Mouse (Mus musculus) layer of hippocampus, postnatal 14 days (tissue): Measurements from ENCODE around the gene Vegfa. TPM values are rescaled to one million over a fixed set of nuclear protein-coding genes. Genes with fewer than 3 reads are reported as not detected.
"Not testable (repeated sequence)": the region's sequence is repeated elsewhere in the genome, so short reads cannot be mapped to it uniquely, and the experiment has no call there.

Experiments used
- DNase-seq, 2 experiments: peaks; one replicate each; pipeline ENCODE4 v3.0.0; 2021 to 2022; ENCODE audit warnings: low spot score in 2 of 2, mixed read lengths in 1 of 2
- total RNA-seq, 2 experiments: library from RNA; stranded (reverse); gene quantifications; 2 replicates each; pipeline ENCODE4 v1.2.3; 2021

The Vegfa gene
- total RNA-seq, 2 experiments from 2014 or later: 79.6 to 96.5 TPM

GRCm38 (mm10) chr17:46003717-46004481 lies 28.3 kb downstream of the Vegfa start:
- DNase-seq: no peak

- no peak for DNase-seq
These were observed 32.7 kb downstream of the Vegfa start for GRCm38 (mm10) chr17:45999366-45999940.

- no peak for DNase-seq
These were observed 33.8 kb downstream of the Vegfa start for GRCm38 (mm10) chr17:45998363-45998762.

GRCm38 (mm10) chr17:45996921-45997444 lies 35.2 kb downstream of the Vegfa start:
- DNase-seq: no peak

GRCm38 (mm10) chr17:45994281-45994817 lies 37.8 kb downstream of the Vegfa start:
- DNase-seq: no peak

DNA sequence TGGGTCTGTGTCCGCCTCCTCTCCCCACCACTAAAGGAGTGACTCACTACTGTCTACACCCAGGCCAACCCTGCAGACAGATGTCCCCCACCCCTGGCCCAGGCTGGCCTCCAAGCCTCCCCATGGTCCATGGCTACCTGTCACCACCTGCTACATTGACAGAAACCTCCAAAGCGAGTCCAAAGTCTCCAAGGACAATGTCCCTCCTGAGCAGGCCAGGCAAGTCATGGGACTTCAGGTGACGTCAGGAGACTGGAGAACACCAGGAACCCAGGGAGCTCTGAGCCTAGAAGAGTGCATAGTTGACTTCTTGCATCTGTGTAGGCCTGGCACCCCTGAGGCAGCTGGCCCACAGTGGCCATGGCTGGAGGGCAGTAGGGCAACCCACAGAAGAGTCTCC lies 45.3 kb downstream of the Vegfa start:
- DNase-seq: no peak

- DNase-seq: no peak
These were observed 45.8 kb downstream of the Vegfa start for GRCm38 (mm10) chr17:45986374-45986773.

DNA sequence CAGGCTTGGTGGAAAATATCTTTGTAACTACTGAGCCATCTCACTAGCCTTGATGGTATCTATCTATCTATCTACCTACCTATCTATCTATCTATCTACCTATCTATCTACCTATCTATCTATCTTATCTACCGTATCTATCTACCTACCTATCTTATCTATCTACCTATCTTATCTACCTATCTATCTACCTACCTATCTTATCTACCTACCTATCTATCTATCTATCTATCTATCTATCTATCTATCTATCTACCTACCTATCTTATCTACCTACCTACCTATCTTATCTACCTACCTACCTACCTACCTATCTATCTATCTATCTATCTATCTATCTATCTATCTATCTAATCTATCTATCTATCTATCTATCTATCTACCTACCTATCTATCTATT lies 49.0 kb downstream of the Vegfa start:
- not testable (repeated sequence) for DNase-seq

DNA sequence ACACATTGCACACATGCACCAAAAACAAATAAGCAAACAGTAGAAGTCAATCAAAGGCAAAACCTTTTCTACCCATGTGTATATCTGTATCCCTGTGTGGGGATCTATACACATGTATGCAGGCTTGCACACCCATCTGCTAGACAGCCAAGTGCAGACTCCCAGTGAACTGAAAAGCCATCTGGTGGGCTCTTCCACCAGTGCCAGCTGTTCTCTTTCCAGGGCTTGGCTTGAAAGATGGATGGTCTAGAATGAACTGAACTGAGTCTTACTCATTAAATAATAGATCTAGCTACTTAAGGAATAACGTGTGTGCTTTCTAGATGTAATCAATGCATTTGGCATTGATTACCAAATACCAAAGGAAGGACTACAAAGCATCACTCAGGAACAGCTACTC lies 50.3 kb downstream of the Vegfa start:
- DNase-seq: peak; percentile 17 to 59

- no peak for DNase-seq
These were observed 53.0 kb downstream of the Vegfa start for GRCm38 (mm10) chr17:45979025-45979805.

- no peak for DNase-seq
These were observed 57.7 kb downstream of the Vegfa start for GRCm38 (mm10) chr17:45974461-45974860.

DNA sequence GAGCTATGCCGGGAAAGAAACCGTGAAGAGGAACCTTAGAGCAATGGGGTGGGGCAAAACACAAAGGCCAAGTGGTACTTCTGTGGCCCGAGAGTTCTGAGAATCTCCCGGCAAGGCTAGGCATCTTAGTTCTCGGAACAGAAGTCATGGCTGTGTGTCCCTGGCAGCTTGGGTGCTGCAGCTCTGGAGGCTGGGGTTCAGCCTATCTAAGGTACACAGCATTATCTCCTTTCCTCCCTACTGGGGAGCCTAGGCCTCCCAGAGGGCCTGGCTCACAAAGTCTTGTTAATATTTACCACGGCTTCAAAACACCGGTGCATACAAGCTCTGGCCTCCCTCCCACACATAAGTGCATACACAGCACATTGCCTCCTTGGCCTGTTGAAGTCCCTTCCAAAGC lies 59.0 kb downstream of the Vegfa start:
- no peak for DNase-seq

- DNase-seq: no peak
These were observed 59.8 kb downstream of the Vegfa start for GRCm38 (mm10) chr17:45972405-45972804.

DNA sequence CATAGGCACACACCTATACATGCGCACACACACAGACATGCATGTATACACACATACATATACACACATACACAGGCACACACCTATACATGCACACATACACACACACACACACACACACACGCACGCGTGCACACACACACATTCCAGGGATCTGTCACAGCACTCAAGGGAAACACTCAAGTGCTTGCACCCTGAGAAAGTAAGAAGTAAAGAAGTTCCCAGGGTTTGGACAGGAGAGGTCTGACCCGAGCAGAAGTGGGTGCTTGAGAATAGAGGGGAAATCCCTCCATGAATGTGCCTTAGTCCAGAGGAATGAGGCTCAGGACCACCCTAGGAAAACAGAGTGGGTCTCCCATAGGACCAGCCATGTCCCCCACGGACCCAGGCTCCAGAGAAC lies 60.4 kb downstream of the Vegfa start:
- DNase-seq: no peak

DNA sequence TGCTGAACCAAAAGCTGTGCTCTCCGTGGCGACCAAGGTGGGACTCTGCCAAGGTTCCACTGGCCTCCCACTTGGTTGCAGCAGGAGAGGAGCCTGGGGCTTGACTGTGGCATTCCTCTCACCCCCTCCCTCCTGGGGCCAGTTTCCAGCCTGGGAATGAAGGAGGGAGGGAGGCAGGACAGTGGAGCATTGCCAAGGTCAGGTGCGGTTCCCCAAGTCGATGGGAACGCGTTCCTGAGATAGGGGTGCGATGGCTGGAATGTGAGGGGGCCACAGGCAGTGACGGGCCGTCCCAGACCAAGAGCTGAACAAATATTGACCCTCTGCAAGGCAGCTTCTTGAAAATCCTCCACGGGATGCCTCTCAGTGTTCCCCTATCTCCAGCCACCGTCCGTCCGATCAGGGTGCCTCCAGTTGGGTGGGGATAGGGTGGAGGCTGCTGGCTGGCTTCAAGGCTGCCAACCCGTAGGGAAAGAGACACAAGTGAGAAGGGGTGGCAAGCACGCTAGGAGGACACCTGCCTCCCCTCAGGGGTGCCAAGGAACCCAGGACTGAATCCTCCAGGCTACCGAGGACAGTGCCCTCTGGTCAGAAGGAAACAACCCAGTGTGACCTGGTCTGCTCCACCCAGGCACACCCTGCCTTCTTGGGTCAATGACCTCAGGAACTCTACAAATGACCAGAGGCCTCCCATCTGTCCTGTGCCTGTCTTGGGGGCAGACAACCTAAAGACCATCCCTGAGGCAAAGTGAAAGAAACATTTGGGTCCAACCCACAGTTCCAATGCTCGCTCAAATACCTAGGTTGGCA lies 61.2 kb downstream of the Vegfa start:
- DNase-seq: no peak

DNA sequence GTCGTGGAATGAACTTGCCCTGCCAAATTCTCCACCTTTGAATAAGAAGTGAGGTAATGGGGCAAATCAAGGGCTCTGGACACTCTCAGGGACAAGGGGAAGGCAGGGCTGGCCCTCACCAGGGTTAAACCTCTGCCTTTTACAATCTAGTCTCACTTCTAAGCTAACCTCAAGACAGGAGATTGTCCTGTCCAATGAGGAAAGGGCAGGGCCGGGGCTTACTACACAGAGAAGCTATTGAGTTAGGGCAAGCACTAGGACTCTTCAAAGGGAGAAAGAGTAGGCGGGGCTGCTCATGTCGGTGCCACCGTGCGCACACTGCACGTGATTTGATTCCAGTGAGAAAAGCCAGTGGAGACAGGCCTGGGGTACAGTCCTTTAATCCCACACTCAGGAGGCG lies 62.6 kb downstream of the Vegfa start:
- DNase-seq: no peak

DNA sequence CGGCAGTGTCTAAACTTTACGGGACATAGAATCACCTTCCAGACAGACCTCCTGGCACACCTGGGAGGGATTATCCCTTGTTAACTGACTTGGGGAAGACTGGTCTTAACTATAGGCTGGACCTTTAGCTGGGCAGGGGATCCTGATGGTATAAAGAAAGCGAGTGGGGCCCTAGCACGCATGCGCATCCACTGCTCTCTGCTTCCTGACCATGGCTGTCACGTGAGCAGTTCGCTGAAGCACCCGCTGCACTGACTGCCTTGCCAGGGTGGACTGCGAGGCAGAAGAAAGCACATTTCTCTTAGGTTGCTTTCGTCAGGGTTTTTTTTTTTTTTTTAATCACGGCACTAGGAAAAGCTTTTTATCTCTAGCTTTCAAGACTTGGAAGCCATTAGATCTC lies 63.8 kb downstream of the Vegfa start:
- no peak for DNase-seq
